Mouse (Mus musculus): Measurements from ENCODE around the gene Med21.

The Med21 gene

GRCm38 (mm10) chr6:146686463-146687196, 44.3 kb downstream of the Med21 start:
- no peak for DNase-seq

GRCm38 (mm10) chr6:146688010-146688409, 45.7 kb downstream of the Med21 start:
- DNase-seq = no peak

DNA sequence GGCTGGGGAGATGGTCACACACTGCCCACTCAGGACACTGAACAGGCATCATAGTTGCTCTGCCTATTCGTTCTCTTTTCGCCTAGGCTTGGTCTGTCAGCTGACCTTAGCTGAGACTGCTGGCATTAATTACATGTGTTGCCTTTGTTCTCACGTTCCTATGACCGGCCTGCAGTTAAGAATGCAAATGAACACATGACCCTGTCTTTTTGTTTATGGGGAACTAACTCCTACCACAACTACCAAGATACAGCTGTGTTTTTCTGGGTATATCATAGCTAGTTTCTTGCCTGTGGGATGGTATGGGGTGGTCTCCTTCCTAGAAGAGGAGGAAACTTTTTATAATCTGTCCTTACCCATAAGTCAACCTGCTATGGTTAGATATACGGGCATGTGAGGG, 46.5 kb downstream of the Med21 start:
- no peak for DNase-seq

GRCm38 (mm10) chr6:146697767-146698166, 55.4 kb downstream of the Med21 start:
- no peak for DNase-seq

DNA sequence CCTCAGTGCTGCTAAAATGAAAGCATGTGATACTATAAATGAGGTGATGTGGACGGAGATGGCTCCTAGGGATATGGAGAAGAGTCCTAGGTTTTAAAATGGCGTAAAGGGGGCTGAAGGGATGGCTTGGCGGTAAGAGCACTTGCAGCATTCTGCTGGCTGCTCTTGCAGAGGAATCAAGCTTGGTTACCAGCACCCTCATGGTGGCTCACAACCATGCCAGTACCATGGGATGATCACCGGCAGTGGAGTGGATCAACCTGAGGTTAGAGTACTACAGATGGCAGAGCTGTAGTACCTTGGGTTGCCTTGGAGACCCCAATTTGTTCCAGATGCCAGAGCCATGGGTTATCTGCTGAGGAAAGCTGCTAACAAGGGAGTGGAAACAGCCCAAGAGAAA, 56.0 kb downstream of the Med21 start:
- no peak for DNase-seq
